Mouse (Mus musculus): ENCODE measurements around the gene Smim8.
"Not testable (repeated sequence)": the region's sequence is repeated elsewhere in the genome, so short reads cannot be mapped to it uniquely, and the experiment has no call there.

Smim8 gene

GRCm38 (mm10) chr4:34777677-34778527 is at the start of gene Smim8:
Gene Smim8 (minus strand): TSS chr4:34778423.
- DNase-seq (ENCODE audit: inconsistent age in 2 of 2, low spot score in 1 of 2): peak; percentile 92 to 97

- no peak for DNase-seq (ENCODE audit: inconsistent age in 2 of 2, low spot score in 1 of 2)
Observed at GRCm38 (mm10) chr4:34823901-34824300, 45.7 kb upstream of the Smim8 start.

- DNase-seq (ENCODE audit: inconsistent age in 2 of 2, low spot score in 1 of 2): no peak
Observed at GRCm38 (mm10) chr4:34819904-34820303, 41.7 kb upstream of the Smim8 start.

GRCm38 (mm10) chr4:34801166-34802034 is 23.2 kb upstream of the Smim8 start:
- DNase-seq (ENCODE audit: inconsistent age in 2 of 2, low spot score in 1 of 2): no peak

- DNase-seq (ENCODE audit: inconsistent age in 2 of 2, low spot score in 1 of 2): no peak
Observed at GRCm38 (mm10) chr4:34798005-34798404, 19.8 kb upstream of the Smim8 start.

GRCm38 (mm10) chr4:34797294-34797983 is 19.2 kb upstream of the Smim8 start:
- no peak for DNase-seq (ENCODE audit: inconsistent age in 2 of 2, low spot score in 1 of 2)

GRCm38 (mm10) chr4:34796294-34796693 is 18.1 kb upstream of the Smim8 start:
- DNase-seq (ENCODE audit: inconsistent age in 2 of 2, low spot score in 1 of 2): no peak

GRCm38 (mm10) chr4:34786476-34786875 is 8.3 kb upstream of the Smim8 start:
- no peak for DNase-seq (ENCODE audit: inconsistent age in 2 of 2, low spot score in 1 of 2)

GRCm38 (mm10) chr4:34785646-34786045 is 7.4 kb upstream of the Smim8 start:
- DNase-seq (ENCODE audit: inconsistent age in 2 of 2, low spot score in 1 of 2): no peak

GRCm38 (mm10) chr4:34784865-34785264 is 6.6 kb upstream of the Smim8 start:
- no peak for DNase-seq (ENCODE audit: inconsistent age in 2 of 2, low spot score in 1 of 2)

GRCm38 (mm10) chr4:34782730-34783129 is 4.5 kb upstream of the Smim8 start:
- DNase-seq (ENCODE audit: inconsistent age in 2 of 2, low spot score in 1 of 2): no peak

- DNase-seq (ENCODE audit: inconsistent age in 2 of 2, low spot score in 1 of 2): no peak
Observed at GRCm38 (mm10) chr4:34771652-34772371, 6.4 kb downstream of the Smim8 start.

GRCm38 (mm10) chr4:34756163-34756562 is 22.1 kb downstream of the Smim8 start, which contains the start of gene Gm136:
Gene Gm136 (minus strand): TSS chr4:34756263.
- DNase-seq (ENCODE audit: inconsistent age in 2 of 2, low spot score in 1 of 2): no peak

GRCm38 (mm10) chr4:34749236-34749635 is 29.0 kb downstream of the Smim8 start:
- peak; percentile 31 to 56 for DNase-seq (ENCODE audit: inconsistent age in 2 of 2, low spot score in 1 of 2)

- DNase-seq (ENCODE audit: inconsistent age in 2 of 2, low spot score in 1 of 2): no peak
Observed at GRCm38 (mm10) chr4:34734461-34734860, 43.8 kb downstream of the Smim8 start.

- DNase-seq (ENCODE audit: inconsistent age in 2 of 2, low spot score in 1 of 2): not testable (repeated sequence)
Observed at GRCm38 (mm10) chr4:34733415-34733814, 44.8 kb downstream of the Smim8 start.

GRCm38 (mm10) chr4:34729851-34730341 is 48.3 kb downstream of the Smim8 start, which contains the start of gene Cfap206:
Gene Cfap206 (minus strand): TSS chr4:34730206.
- DNase-seq (ENCODE audit: inconsistent age in 2 of 2, low spot score in 1 of 2): peak; percentile 75 to 91

GRCm38 (mm10) chr4:34725710-34726109 is 52.5 kb downstream of the Smim8 start:
- not testable (repeated sequence) for DNase-seq (ENCODE audit: inconsistent age in 2 of 2, low spot score in 1 of 2)

GRCm38 (mm10) chr4:34724306-34724705 is 53.9 kb downstream of the Smim8 start:
- DNase-seq (ENCODE audit: inconsistent age in 2 of 2, low spot score in 1 of 2): no peak

GRCm38 (mm10) chr4:34723186-34723585 is 55.0 kb downstream of the Smim8 start:
- DNase-seq (ENCODE audit: inconsistent age in 2 of 2, low spot score in 1 of 2): no peak

Data from adrenal gland, adult (tissue).